In the genomic region with DNA sequence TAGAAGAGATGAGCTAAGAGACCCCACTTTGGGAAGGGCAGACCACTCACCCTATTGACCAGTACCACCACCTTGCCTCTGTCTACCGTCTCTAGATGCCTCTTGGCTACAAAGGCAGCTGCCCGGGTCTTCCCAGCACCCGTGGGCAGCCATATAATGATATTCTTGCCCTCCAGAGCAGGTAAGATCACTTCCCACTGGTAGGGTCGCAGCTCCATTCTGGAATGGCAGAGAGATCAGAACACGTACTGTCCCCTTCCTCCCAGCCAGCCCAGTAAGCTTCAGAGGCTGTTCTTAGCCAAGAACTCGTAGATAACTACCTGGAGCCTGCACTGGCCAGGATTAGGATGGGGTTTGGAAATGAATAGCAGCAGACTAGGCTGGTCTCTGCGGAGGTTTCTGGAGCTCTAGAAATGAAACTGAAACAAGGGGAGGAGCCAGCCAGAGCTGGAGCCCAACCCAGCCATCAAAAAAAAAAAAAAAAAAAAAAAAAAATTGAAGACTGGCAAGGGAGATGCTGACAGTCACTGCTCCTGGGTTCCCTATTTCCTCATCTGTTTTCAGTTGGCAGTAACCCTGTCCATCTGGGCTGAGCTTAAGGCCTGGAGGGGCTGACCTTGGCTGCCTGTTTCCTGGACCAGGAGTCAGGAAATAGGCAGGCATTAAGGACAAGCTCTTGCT, we compare ENCODE assay signal across 8 mouse cellular contexts. TPM values are rescaled to one million over a fixed set of nuclear protein-coding genes. Genes with fewer than 3 reads are reported as not detected.
DNase-seq lines count a peak whose midpoint lies in the region; ATAC-seq lines count a peak whose summit lies in the region.

A gene (minus strand): TSS at position 421 of the 681 bp plus-strand sequence.

- no peak for ATAC-seq in midbrain, embryonic 11.5 days (ENCODE audit: low FRiP score)
- ATAC-seq in intestine, embryonic 15.5 days: no peak

- peaks cover 28% of the 10 kb centered on the region for H3K4me1 ChIP-seq in midbrain, embryonic 10.5 days
- H3K4me1 ChIP-seq in midbrain, embryonic 11.5 days (ENCODE audit: control insufficient read depth, insufficient read depth, low read length): no peaks in the 10 kb centered on the region
- H3K4me1 ChIP-seq in intestine, embryonic 15.5 days (replicated peaks): peaks cover 19% of the 10 kb centered on the region; the same call in 1 of the 2 replicates

- H3K27ac ChIP-seq in midbrain, embryonic 10.5 days (replicated peaks): no peak within 1 kb of the TSS
- H3K27ac ChIP-seq in midbrain, embryonic 11.5 days (ENCODE audit: low read depth, low read length): no peak within 1 kb of the TSS
- no peak within 1 kb of the TSS for H3K27ac ChIP-seq in intestine, embryonic 15.5 days

- no peak within 1 kb of the TSS; the same call in 1 of the 2 replicates for H3K9ac ChIP-seq in midbrain, embryonic 11.5 days (ENCODE audit: low read length)
- H3K9ac ChIP-seq in intestine, embryonic 15.5 days: no peak within 1 kb of the TSS

- no peaks in the 10 kb centered on the region for H3K9me3 ChIP-seq in midbrain, embryonic 10.5 days (replicated peaks)
- H3K9me3 ChIP-seq in midbrain, embryonic 11.5 days (ENCODE audit: control insufficient read depth, low read length): no peaks in the 10 kb centered on the region
- no peaks in the 10 kb centered on the region for H3K9me3 ChIP-seq in intestine, embryonic 15.5 days

- H3K4me2 ChIP-seq in midbrain, embryonic 11.5 days: no peak within 1 kb of the TSS
- H3K4me2 ChIP-seq in intestine, embryonic 15.5 days (replicated peaks): peak within 1 kb of the TSS; percentile 46; the same call in 1 of the 2 replicates

- 75% methylated on average over 7 of the region's 7 CpGs for WGBS in midbrain, embryonic 10.5 days
- 76% methylated on average over 7 of the region's 7 CpGs for WGBS in midbrain, embryonic 11.5 days
- WGBS in intestine, embryonic 15.5 days: 68% methylated on average over 7 of the region's 7 CpGs

- DNase-seq in midbrain, embryonic 10.5 days (ENCODE audit: low spot score): no peak
- DNase-seq in midbrain, embryonic 11.5 days (ENCODE audit: low spot score, missing footprints): no peak
- DNase-seq in adrenal gland, adult 2 months: peak; percentile 71
- DNase-seq in naive thymus-derived CD4-positive, alpha-beta T cell, adult 2 months (ENCODE audit: low read depth): peak; percentile 77
- no peak for DNase-seq in ovary, postnatal 10 days (ENCODE audit: low spot score)
- no peak for DNase-seq in frontal cortex, postnatal 10 days (ENCODE audit: low spot score in 2 of 2)
- DNase-seq in ovary, postnatal 14 days (ENCODE audit: low spot score): no peak

- 0 out of 2 replicates have a peak within 1 kb of the TSS, but pooled peaks have one; percentile 9 for H3K4me3 ChIP-seq in midbrain, embryonic 10.5 days
- no peak within 1 kb of the TSS for H3K4me3 ChIP-seq in midbrain, embryonic 11.5 days (ENCODE audit: low read depth, low read length)
- no peak within 1 kb of the TSS for H3K4me3 ChIP-seq in intestine, embryonic 15.5 days (replicated peaks)

- peaks cover 48% of the 10 kb centered on the region for H3K36me3 ChIP-seq in midbrain, embryonic 10.5 days
- H3K36me3 ChIP-seq in midbrain, embryonic 11.5 days (ENCODE audit: control insufficient read depth, insufficient read depth, low read length): peaks cover 11% of the 10 kb centered on the region; the same call in 1 of the 2 replicates
- H3K36me3 ChIP-seq in intestine, embryonic 15.5 days: peaks cover 39% of the 10 kb centered on the region

- peaks cover 14% of the 10 kb centered on the region for H3K27me3 ChIP-seq in midbrain, embryonic 10.5 days (ENCODE audit: low read depth, poor library complexity, severe bottlenecking)
- H3K27me3 ChIP-seq in midbrain, embryonic 11.5 days (ENCODE audit: control insufficient read depth, insufficient read depth, low read length): no peaks in the 10 kb centered on the region
- no peaks in the 10 kb centered on the region for H3K27me3 ChIP-seq in intestine, embryonic 15.5 days (replicated peaks)

RNA-seq across cellular contexts. Expression of the gene that starts here (rescaled TPM):
- 2.0 and 3.5 TPM in 2 replicates for polyA plus RNA-seq in midbrain, embryonic 10.5 days (2016; fragmentation: Nextera tagmentation; extraction: Ambion mirVana)
- polyA plus RNA-seq in midbrain, embryonic 11.5 days (2014; fragmentation: Nextera tagmentation; extraction: Ambion mirVana): 2.0 and 2.1 TPM in 2 replicates
- 10 to 100 TPM; 29.2 to 60.7 TPM for total RNA-seq in adrenal gland, adult 2 months (2021)
- 30.2 and 42.2 TPM in 2 replicates for polyA plus RNA-seq in adrenal gland, adult 2 months (2012; rRNA removed)
- polyA plus RNA-seq in intestine, embryonic 15.5 days (2015; fragmentation: Nextera tagmentation; extraction: Ambion mirVana): 2.7 and 3.2 TPM in 2 replicates

Comparison
In these comparisons a context has a peak if more than half of its experiments do, and no peak if none do; other contexts are left out.
1. DNase-seq: peak in adrenal gland, adult 2 months (single experiment) and naive thymus-derived CD4-positive, alpha-beta T cell, adult 2 months (single experiment); none in midbrain, embryonic 10.5 days (single experiment), midbrain, embryonic 11.5 days (single experiment), ovary, postnatal 10 days (single experiment), frontal cortex, postnatal 10 days (0 of 2) and ovary, postnatal 14 days (single experiment).